Mouse (Mus musculus): ENCODE data around the gene Scn5a. TPM values are rescaled to one million over a fixed set of nuclear protein-coding genes. Genes with fewer than 3 reads are reported as not detected.

The Scn5a gene
- polyA plus RNA-seq, 1 experiment from 2014 or later, result 0.39 TPM

DNA sequence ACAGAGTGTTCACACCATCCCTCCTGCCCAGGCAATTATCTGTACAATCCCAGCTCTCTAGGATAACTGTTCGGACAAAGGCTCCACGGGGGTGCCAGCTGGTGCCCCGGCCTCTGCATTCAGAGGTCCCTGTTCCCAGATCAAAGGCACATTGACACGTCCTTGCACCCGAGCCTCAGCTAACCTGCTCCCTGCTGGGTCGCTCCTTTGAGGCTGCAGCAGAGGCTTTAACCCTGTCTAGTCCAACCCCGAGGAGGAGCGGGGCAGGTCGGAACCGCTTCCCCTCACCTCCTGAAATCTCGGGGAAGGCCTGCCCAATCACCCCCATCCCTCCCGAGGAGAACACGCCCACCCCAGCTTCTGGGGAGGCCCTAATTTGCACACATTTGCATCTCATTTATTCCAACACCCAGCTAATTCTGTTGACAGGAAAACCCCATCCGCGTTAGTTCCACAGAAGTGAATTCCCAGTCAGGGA is 7.4 kb downstream of the Scn5a start:
- Histone ChIP-seq H3K9me3 (replicated peaks; ENCODE audit: control insufficient read depth, low read length) (no peaks in the 10 kb centered on the region), H3K4me1 (ENCODE audit: control insufficient read depth, insufficient read depth, low read length) (peaks cover 28% of the 10 kb centered on the region), H3K27ac (ENCODE audit: low read depth, low read length) (peak overlapping the region; percentile 39; the same call in 1 of the 2 replicates), H3K4me2 (ENCODE audit: low read length) (peak overlapping the region; percentile 49), H3K9ac (ENCODE audit: low read length) (peak overlapping the region; percentile 36; the same call in 1 of the 2 replicates), H3K36me3 (ENCODE audit: control insufficient read depth, insufficient read depth, low read length) (no peaks in the 10 kb centered on the region), H3K4me3 (ENCODE audit: low read depth, low read length) (peak overlapping the region; percentile 4), H3K27me3 (replicated peaks; ENCODE audit: control insufficient read depth, insufficient read depth, low read length) (0 out of 2 replicates have a peak, but pooled peaks cover 8% of the 10 kb centered on the region)
- WGBS, result 0% methylated on average over 15 of the region's 15 CpGs
- DNase-seq (ENCODE audit: low spot score) (peak; percentile 82), ATAC-seq (peak; percentile 80)

DNA sequence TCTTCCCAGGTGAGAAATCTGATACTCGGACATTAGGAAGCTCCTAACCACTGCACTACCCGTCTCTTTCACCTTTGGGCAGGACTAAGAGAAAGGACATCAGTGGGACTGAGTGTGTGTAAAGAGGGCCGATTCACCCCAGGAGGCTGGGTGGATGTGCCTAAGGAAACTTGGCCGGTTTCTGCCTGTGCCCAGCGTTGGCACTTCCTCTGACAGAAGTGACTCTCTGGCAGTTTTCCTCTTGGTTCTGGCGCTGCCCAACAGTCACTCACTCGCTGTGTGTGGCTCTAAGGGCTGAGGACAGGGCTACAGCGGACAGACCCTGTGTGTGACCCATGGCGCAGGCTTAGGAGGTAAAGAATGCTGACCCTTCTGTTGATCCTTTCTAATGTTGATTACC is 8.2 kb downstream of the Scn5a start:
- WGBS, result 10% methylated on average over 9 of the region's 9 CpGs
- 0 out of 2 replicates have a peak, but pooled peaks cover 8% of the 10 kb centered on the region for H3K27me3 ChIP-seq (replicated peaks; ENCODE audit: control insufficient read depth, insufficient read depth, low read length)
- H3K36me3 ChIP-seq (ENCODE audit: control insufficient read depth, insufficient read depth, low read length), result no peaks in the 10 kb centered on the region
- ATAC-seq, result no peak
- H3K27ac ChIP-seq (ENCODE audit: low read depth, low read length), result no peak overlapping the region
- H3K9me3 ChIP-seq (replicated peaks; ENCODE audit: control insufficient read depth, low read length), result no peaks in the 10 kb centered on the region
- no peak overlapping the region for H3K4me3 ChIP-seq (ENCODE audit: low read depth, low read length)
- H3K4me2 ChIP-seq (ENCODE audit: low read length), result no peak overlapping the region
- no peak for DNase-seq (ENCODE audit: low spot score)
- no peak overlapping the region for H3K9ac ChIP-seq (ENCODE audit: low read length)
- peaks cover 28% of the 10 kb centered on the region for H3K4me1 ChIP-seq (ENCODE audit: control insufficient read depth, insufficient read depth, low read length)

DNA sequence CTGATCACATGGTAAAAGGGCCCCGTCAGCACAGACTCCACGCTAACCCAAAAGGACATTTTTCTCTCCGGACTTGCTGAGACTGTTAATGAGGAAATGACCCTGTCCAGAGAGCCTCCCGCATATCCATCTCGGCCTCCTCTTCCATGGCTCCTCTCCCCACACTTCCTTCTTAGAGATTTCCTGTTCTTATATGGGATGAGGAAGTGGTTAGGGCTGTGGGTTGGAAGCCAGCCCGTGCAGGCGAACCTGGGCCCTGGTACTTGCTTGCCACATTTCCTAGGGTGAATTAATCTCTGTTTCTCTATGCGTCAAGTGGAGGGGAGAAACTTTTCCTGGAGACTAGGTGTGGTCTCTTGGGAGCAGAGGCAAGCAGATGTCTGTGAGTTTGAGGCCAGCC is 10.1 kb downstream of the Scn5a start:
- H3K27me3 ChIP-seq (replicated peaks; ENCODE audit: control insufficient read depth, insufficient read depth, low read length), result 0 out of 2 replicates have a peak, but pooled peaks cover 4% of the 10 kb centered on the region
- no peak overlapping the region for H3K27ac ChIP-seq (ENCODE audit: low read depth, low read length)
- no peak overlapping the region for H3K4me2 ChIP-seq (ENCODE audit: low read length)
- no peak overlapping the region for H3K9ac ChIP-seq (ENCODE audit: low read length)
- no peak for DNase-seq (ENCODE audit: low spot score)
- H3K9me3 ChIP-seq (replicated peaks; ENCODE audit: control insufficient read depth, low read length), result no peaks in the 10 kb centered on the region
- peaks cover 28% of the 10 kb centered on the region for H3K4me1 ChIP-seq (ENCODE audit: control insufficient read depth, insufficient read depth, low read length)
- ATAC-seq, result no peak
- H3K4me3 ChIP-seq (ENCODE audit: low read depth, low read length), result no peak overlapping the region
- H3K36me3 ChIP-seq (ENCODE audit: control insufficient read depth, insufficient read depth, low read length), result no peaks in the 10 kb centered on the region
- 89% methylated on average over 8 of the region's 8 CpGs for WGBS

DNA sequence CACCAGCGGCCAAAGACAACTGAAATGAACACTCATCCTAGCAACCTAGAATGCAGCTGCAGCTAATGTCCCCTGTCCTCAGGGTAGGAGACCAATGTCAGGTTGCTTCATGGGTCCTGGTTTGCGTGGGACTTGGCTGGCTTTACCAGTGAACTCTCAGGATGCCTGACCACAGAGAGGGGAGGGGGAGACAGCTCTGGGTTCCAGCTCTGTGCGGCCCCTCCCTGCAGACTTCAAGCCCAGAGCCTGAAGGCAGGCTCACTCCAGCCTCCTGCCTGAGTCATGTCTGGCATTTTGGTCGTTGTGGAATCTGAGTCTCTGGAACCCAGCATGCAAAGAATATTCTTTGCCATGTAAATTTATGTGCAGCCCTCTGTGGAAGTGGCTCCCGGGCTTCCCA is 11.0 kb downstream of the Scn5a start:
- DNase-seq (ENCODE audit: low spot score) (no peak), ATAC-seq (no peak)
- Histone ChIP-seq H3K9ac (ENCODE audit: low read length) (no peak overlapping the region), H3K27ac (ENCODE audit: low read depth, low read length) (no peak overlapping the region), H3K9me3 (replicated peaks; ENCODE audit: control insufficient read depth, low read length) (no peaks in the 10 kb centered on the region), H3K36me3 (ENCODE audit: control insufficient read depth, insufficient read depth, low read length) (no peaks in the 10 kb centered on the region), H3K4me2 (ENCODE audit: low read length) (no peak overlapping the region), H3K4me1 (ENCODE audit: control insufficient read depth, insufficient read depth, low read length) (peaks cover 21% of the 10 kb centered on the region), H3K27me3 (replicated peaks; ENCODE audit: control insufficient read depth, insufficient read depth, low read length) (0 out of 2 replicates have a peak, but pooled peaks cover 4% of the 10 kb centered on the region), H3K4me3 (ENCODE audit: low read depth, low read length) (no peak overlapping the region)
- WGBS, result 80% methylated on average over 5 of the region's 5 CpGs

DNA sequence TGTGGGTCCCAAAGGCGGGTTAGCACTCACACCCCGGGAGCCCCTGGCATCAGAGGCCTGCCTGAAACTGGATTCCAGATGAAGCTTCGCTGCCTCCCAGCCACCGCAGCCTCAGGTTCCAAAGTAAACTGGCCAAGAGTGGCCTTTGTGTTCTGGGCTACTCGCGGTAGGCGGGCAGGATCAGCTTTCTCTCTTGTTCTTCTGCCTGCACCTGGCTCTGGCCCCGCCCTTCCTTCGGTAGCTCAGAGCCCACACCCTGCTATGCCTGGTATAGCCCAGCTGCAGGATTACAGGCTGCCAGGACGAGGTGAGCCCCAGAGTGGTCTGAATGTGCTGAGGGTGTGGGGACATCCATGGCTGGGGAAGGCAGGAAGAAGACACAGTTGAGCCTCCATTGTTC is 12.6 kb downstream of the Scn5a start:
- Histone ChIP-seq H3K27ac (ENCODE audit: low read depth, low read length) (no peak overlapping the region), H3K4me1 (ENCODE audit: control insufficient read depth, insufficient read depth, low read length) (peaks cover 13% of the 10 kb centered on the region; the same call in 1 of the 2 replicates), H3K27me3 (replicated peaks; ENCODE audit: control insufficient read depth, insufficient read depth, low read length) (0 out of 2 replicates have a peak, but pooled peaks cover 4% of the 10 kb centered on the region), H3K36me3 (ENCODE audit: control insufficient read depth, insufficient read depth, low read length) (no peaks in the 10 kb centered on the region), H3K9ac (ENCODE audit: low read length) (no peak overlapping the region), H3K4me2 (ENCODE audit: low read length) (no peak overlapping the region), H3K9me3 (replicated peaks; ENCODE audit: control insufficient read depth, low read length) (no peaks in the 10 kb centered on the region), H3K4me3 (ENCODE audit: low read depth, low read length) (no peak overlapping the region)
- ATAC-seq (no peak), DNase-seq (ENCODE audit: low spot score) (no peak)
- 17% methylated on average over 10 of the region's 10 CpGs for WGBS

DNA sequence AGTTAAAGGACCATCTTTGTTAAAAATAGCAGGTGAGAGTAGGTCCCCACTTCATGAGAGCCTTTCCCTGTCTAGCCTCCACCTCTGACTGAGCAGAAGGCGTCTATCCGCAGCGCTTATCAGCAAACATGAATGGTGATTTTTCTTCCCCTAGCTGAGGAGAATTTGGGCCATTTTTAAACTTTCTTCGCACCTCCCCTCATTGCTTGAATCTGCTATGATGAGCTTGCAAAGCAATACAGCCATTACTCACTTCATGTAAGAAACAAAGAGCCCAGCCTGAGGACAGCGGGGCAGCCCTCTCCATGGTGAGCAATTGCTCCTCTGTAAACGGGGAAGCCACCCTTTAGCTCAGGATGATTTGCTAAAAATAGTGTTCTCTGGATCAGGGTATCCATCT is 14.0 kb downstream of the Scn5a start:
- DNase-seq (ENCODE audit: low spot score) (no peak), ATAC-seq (no peak)
- WGBS, result 81% methylated on average over 6 of the region's 6 CpGs
- no peak overlapping the region for H3K4me2 ChIP-seq (ENCODE audit: low read length)
- no peak overlapping the region for H3K9ac ChIP-seq (ENCODE audit: low read length)
- 0 out of 2 replicates have a peak, but pooled peaks cover 4% of the 10 kb centered on the region for H3K27me3 ChIP-seq (replicated peaks; ENCODE audit: control insufficient read depth, insufficient read depth, low read length)
- H3K9me3 ChIP-seq (replicated peaks; ENCODE audit: control insufficient read depth, low read length), result no peaks in the 10 kb centered on the region
- H3K27ac ChIP-seq (ENCODE audit: low read depth, low read length), result no peak overlapping the region
- H3K4me3 ChIP-seq (ENCODE audit: low read depth, low read length), result no peak overlapping the region
- H3K36me3 ChIP-seq (ENCODE audit: control insufficient read depth, insufficient read depth, low read length), result no peaks in the 10 kb centered on the region
- H3K4me1 ChIP-seq (ENCODE audit: control insufficient read depth, insufficient read depth, low read length), result peaks cover 7% of the 10 kb centered on the region; the same call in 1 of the 2 replicates

DNA sequence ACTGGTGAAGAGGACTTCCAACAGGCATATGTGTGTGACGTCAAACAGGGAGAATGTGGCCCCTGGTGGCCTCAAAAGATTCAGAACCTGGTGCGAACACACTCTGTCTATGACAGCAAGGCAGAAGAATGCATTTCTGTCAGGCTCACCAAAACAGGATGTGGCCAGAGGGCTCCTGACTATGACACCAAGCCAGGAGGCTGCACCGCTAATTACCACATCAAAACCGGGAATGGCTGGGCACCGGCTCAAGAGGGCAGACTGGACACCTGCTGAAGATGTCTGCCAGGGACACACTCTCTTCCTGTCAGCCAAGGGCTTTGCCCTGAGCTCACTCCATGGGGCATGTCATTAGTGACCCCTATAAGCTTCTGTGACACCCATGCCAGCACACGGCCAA is 15.2 kb downstream of the Scn5a start:
- Histone ChIP-seq H3K9me3 (replicated peaks; ENCODE audit: control insufficient read depth, low read length) (no peaks in the 10 kb centered on the region), H3K36me3 (ENCODE audit: control insufficient read depth, insufficient read depth, low read length) (no peaks in the 10 kb centered on the region), H3K9ac (ENCODE audit: low read length) (no peak overlapping the region), H3K4me1 (ENCODE audit: control insufficient read depth, insufficient read depth, low read length) (peaks cover 7% of the 10 kb centered on the region; the same call in 1 of the 2 replicates), H3K4me2 (ENCODE audit: low read length) (no peak overlapping the region), H3K27ac (ENCODE audit: low read depth, low read length) (no peak overlapping the region), H3K4me3 (ENCODE audit: low read depth, low read length) (no peak overlapping the region), H3K27me3 (replicated peaks; ENCODE audit: control insufficient read depth, insufficient read depth, low read length) (0 out of 2 replicates have a peak, but pooled peaks cover 4% of the 10 kb centered on the region)
- no peak for DNase-seq (ENCODE audit: low spot score)
- WGBS, result 81% methylated on average over 6 of the region's 6 CpGs
- no peak for ATAC-seq

DNA sequence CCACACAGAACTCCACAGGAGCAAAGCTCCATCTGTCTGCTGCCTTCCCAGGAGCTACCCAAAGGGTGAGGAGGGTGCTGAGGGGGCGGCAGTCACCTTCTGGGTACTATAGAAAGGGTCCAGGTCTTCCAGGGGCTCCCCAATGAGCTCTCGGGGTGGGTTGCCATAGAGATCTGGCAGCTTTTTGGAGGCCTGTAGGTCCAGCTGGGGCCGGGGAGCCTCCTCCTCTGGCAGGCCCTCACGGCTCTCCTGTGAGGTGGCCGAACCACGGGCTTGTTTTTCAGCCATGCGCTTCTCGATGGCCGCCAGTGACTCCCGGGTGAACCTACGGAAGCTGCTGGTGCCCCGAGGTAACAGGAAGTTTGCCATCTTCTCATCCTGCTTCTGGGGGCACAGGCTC is 16.6 kb downstream of the Scn5a start:
- peaks cover 7% of the 10 kb centered on the region; the same call in 1 of the 2 replicates for H3K4me1 ChIP-seq (ENCODE audit: control insufficient read depth, insufficient read depth, low read length)
- no peak overlapping the region for H3K4me2 ChIP-seq (ENCODE audit: low read length)
- WGBS, result 52% methylated on average over 12 of the region's 12 CpGs
- H3K36me3 ChIP-seq (ENCODE audit: control insufficient read depth, insufficient read depth, low read length), result no peaks in the 10 kb centered on the region
- no peak overlapping the region for H3K4me3 ChIP-seq (ENCODE audit: low read depth, low read length)
- no peak overlapping the region for H3K27ac ChIP-seq (ENCODE audit: low read depth, low read length)
- DNase-seq (ENCODE audit: low spot score) (no peak), ATAC-seq (no peak)
- no peak overlapping the region for H3K9ac ChIP-seq (ENCODE audit: low read length)
- H3K27me3 ChIP-seq (replicated peaks; ENCODE audit: control insufficient read depth, insufficient read depth, low read length), result 0 out of 2 replicates have a peak, but pooled peaks cover 4% of the 10 kb centered on the region
- H3K9me3 ChIP-seq (replicated peaks; ENCODE audit: control insufficient read depth, low read length), result no peaks in the 10 kb centered on the region

DNA sequence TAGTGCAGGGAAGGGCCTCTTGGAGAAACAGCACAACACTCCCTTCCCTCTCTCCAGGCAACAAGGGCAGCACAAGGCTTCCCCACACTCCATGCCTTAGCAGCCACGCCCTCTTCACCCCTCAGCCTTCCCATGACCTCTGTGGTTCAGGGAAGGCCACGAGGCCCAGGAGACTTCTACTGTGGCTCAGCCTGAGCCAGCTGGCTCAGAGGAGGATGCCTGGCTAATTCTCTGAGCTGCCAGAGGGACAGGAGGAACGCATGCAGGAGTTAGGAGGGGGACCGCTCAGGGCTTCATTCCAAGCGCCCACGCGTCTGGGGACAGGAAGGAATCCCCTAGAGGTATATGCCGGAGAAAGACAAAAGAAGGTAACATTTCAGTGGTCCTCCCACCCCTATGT is 17.1 kb downstream of the Scn5a start:
- 60% methylated on average over 8 of the region's 8 CpGs for WGBS
- no peaks in the 10 kb centered on the region for H3K9me3 ChIP-seq (replicated peaks; ENCODE audit: control insufficient read depth, low read length)
- no peak overlapping the region for H3K4me3 ChIP-seq (ENCODE audit: low read depth, low read length)
- H3K27me3 ChIP-seq (replicated peaks; ENCODE audit: control insufficient read depth, insufficient read depth, low read length), result 0 out of 2 replicates have a peak, but pooled peaks cover 2% of the 10 kb centered on the region
- ATAC-seq (no peak), DNase-seq (ENCODE audit: low spot score) (no peak)
- H3K27ac ChIP-seq (ENCODE audit: low read depth, low read length), result no peak overlapping the region
- peaks cover 7% of the 10 kb centered on the region; the same call in 1 of the 2 replicates for H3K4me1 ChIP-seq (ENCODE audit: control insufficient read depth, insufficient read depth, low read length)
- no peaks in the 10 kb centered on the region for H3K36me3 ChIP-seq (ENCODE audit: control insufficient read depth, insufficient read depth, low read length)
- H3K9ac ChIP-seq (ENCODE audit: low read length), result no peak overlapping the region
- H3K4me2 ChIP-seq (ENCODE audit: low read length), result no peak overlapping the region
